Mouse (Mus musculus): ENCODE data around the gene Fstl4.

Fstl4 gene

DNA sequence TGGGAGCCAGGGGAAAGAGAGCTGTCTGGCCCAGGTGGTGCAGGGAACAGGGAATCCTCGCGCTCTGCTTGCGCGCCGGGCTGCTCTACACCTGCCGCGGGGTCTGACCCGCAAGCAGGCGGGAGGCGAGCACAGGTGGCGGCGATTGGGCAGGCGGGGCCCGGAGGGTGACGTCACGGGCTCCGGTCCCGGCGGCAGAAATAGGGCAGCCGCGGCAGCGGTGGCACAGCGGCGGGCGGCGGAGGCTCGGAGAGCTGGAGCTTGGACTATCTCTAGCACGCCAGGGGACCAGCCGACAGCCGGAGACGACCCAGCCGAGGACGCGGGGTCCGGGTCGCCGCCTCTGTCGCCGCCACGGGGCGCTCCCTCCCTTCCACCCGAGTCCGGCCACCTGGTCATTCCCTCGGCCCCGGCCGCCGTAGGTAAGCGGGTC is at the start of gene Fstl4:
TSS of gene Fstl4 (plus strand) at position 174 of the 433 bp plus-strand sequence.
- DNase-seq (ENCODE audit: low spot score) = no peak

DNA sequence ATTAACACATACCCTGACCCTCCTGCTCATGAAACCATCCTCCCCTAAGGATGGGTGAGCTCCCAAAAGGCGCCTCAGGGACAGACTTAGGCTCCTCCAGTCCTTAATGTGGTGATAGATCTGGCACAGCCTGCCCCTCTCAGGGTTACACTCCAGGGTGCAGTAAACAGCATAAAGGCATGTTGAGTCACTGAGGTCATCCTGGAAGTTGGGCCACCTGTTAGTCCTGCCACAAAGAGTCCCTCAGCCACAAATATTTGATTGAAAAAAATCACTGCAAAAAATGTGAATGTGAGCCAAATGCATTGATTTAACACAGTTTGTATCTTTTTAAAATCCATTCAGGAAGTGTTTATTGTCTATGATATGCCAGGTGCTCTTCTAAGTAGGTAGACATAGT is 45.9 kb upstream of the Fstl4 start:
- no peak for DNase-seq (ENCODE audit: low spot score)

DNA sequence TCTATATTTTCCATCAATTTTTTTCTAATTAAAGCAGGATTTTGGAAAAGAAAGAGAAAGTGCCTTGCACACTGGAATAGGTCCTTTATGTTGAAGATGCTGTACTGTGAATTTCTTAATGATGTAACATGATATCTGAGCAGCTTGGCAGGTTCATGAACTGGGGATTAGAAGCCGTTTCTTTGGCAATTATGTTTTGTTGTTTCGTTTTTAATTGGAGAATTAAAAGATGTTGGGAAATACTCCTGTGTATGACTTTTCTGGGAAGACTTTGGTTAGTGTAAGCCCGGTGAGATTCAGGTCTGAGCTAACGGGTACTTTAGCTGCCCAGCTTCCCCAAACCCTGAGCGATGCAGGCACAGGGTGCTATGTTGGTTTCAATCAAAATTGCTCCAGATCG is 43.3 kb upstream of the Fstl4 start:
- DNase-seq (ENCODE audit: low spot score) = no peak

DNA sequence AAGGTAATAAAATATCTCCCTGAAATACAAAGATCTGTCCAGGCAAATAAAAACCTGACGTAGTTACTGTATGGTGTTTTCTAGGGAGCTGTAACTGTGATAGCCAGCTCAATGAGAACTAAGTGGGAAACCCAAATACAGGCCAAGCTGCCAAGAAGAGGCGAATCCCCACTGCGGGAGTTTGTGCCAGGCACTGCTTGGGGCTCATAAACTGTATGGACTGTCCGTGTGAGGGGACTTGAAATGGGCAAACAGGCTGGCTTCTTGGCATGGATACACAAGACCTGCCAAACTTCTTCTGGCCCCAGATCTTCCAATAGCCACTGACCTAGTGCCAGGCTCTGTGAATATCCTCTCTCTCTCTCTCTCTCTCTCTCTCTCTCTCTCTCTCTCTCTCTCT is 41.7 kb upstream of the Fstl4 start:
- DNase-seq (ENCODE audit: low spot score) = no peak

DNA sequence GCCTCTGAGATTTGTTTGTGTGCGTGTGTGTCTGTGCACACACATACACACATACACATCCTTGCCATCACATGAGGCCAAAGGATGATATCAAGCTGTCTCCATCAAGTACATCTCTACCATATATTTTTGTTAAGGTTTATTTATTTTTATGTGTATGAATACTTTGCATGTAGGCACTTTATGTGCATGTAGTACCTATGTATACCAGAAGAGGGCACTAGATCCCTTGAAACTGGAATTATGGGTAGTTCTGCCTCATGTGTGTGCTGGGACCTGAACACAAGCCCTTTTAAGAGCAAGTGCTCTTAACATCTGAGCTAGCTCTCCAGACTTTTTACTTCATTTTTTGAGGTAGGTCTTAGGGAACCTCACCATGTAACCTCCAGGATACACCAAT is 38.4 kb upstream of the Fstl4 start:
- no peak for DNase-seq (ENCODE audit: low spot score)

DNA sequence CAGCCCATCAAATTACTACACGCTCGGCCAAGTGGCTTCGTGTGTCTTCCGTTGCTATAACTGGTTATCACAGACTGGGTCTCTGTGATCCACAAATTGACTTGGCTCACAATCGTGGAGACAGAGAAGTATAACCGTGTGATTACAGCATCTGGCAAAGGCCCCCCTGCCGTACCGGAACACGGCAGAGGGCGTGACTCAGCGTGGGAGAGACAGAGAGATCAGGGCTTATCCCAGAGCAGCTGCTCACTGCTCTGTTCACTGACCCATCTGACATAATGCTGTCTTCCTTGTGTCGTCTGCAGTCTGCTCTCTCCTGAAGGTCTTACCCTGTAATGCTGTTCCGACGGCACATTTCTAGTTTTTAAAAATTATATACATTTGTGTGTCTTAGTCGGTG is 36.0 kb upstream of the Fstl4 start:
- no peak for DNase-seq (ENCODE audit: low spot score)

DNA sequence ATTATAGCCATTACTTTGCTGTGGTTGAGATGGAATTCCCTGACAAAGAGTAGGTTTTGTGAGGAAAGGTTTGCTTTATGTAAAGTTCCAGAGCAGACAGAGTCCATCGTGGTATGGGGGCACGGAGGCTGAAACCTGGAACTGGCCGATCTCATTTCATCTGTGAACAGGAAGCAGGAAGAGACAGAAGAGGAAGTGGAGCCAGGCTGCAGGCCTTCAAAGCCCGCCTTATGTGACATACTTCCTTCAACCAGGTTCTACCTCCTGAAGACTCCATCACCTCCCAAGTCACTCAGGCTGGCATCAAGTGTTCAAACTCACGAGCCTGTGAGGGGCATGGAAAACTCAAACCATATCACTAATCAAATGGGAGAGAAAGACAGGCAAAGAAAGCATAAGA is 34.5 kb upstream of the Fstl4 start:
- DNase-seq (ENCODE audit: low spot score) = no peak

DNA sequence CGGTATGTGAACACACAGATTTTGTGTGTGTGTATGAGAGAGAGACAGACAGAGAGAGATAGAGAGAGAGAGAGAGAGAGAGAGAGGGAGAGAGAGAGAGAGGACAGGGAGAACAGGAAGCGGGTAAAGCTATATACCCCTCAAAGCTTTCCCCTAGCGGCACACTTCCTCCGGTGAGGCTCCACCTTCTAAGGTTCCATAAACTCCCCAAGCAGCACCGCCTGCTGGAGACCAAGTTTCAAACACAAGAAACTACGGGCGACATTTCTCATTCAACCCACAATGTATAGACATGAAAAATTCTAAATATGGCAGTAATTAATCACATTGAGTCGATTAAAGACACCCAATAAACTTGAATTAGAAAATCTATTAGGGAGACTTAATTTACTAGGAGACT is 32.5 kb upstream of the Fstl4 start:
- DNase-seq (ENCODE audit: low spot score) = no peak

DNA sequence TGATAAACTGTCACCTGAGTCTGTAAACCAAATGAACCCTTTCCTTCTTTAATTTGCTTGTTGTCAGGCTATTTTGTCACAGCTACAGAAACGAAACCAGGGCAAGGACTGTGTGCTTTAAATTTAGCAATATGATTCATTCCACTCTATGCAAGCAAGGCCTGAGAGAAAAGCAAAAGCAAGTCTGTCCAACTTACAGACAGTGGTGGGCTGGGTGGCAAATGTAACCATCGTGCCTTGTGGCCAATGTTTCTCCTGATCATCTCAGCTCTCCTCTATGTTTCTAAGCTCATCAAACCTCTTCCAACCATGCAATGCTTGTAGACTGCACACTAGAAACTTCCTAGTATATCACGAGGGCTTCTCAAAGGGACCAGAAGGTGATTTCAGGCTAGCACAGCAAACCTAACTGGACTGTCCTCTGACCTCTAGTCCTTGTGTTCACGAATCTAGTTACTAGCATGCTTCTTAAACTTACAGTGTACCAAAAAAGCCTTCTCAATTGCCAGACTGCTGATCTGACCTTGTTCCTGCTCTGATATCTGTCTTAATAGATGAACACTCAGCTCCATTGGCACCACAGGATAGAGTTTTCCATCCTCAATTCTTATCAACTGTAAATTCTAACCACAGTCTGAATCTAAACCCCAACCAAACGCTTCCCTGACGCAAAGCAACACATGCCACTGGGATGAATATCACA is 29.8 kb upstream of the Fstl4 start:
- no peak for DNase-seq (ENCODE audit: low spot score)

DNA sequence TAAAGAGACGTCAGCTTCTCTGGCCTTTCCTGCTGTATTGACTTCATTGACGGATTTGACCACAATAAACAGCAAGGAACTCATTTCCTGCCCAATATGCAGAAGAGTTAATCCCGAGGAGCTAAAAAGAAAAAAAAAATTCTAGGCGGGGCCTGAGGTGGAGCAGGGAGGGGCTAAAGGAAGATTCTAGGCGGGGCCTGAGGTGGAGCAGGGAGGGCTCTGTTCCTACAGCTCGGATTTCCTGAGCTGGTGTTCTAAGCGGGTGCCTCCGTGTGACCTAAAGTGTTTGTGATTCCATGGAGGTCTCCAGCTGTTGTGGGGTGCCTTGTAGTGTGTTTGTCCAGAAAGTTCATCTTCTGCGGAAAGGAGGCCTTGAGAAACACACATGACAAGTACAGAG is 25.2 kb upstream of the Fstl4 start:
- no peak for DNase-seq (ENCODE audit: low spot score)

DNA sequence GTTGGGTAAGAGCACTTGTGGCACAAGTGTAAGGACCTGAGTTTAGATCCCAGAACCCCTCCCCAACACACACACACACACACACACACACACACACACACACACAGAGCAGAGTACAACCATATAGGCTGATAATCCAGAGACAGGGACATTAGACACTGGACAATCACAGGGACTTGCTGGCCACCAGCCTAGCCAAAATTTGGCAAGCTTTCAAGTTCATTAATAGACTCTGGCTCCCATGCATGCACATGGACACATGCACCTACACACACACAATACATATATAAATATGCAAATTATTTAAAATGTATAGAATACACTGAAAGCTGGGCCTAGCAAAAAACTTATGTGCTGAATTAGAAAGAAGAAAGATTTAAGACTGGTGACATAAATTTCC is 24.0 kb upstream of the Fstl4 start:
- no peak for DNase-seq (ENCODE audit: low spot score)

DNA sequence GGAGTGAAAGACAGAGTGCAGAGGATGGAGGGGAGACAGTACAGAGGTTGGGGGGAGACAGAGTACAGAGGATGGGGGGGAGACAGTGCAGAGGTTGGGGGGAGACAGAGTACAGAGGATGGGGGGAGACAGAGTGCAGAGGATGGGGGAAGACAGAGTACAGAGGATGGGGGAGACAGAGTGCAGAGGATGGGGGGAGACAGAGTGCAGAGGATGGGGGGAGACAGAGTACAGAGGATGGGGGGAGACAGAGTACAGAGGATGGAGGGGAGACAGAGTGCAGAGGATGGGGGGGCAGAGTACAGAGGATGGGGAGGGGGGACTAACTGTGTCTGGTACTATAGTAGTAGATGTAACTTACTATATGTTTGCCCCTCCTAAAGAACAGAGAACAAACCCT is 20.5 kb upstream of the Fstl4 start:
- DNase-seq (ENCODE audit: low spot score) = no peak

DNA sequence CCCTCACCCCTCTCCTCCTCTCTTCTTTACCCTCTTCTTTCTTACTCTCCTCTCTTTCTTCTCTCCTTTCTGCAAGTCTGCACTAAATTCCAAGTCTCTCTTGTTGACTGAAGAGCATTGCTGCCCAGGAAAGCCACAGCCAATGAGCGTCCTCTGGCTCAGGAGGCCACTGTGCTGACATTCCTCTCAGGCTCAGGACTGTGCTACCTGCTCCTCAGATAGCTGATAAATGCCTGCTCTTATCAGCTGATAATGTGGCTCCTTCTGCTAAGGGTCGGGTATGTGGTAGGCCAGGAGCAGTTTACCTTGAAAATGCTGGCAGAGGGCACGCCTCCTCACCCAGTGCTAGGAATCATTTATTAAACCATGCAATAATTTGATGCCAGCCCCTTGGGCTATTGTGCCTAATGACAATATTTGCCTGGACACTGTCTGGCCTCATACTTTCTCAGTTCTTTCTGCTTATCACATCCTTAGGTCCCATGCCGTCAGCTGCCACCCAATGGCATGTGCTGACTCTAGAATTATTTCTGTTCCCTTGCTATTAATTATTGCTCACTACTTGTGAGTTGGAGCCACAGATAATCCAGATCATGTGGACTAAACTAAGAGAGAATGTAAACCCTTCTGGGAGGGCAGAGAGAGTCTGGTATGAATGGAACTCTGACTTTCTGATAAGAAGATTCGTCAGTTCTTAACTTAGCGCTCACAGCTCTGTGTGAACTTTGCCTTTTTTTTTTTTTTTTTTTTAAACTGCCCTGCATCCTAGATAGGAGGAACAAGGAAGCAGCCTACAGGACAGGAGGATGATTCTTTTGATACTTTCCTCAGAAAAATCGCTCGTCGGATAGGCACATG is 19.6 kb upstream of the Fstl4 start:
- no peak for DNase-seq (ENCODE audit: low spot score)

DNA sequence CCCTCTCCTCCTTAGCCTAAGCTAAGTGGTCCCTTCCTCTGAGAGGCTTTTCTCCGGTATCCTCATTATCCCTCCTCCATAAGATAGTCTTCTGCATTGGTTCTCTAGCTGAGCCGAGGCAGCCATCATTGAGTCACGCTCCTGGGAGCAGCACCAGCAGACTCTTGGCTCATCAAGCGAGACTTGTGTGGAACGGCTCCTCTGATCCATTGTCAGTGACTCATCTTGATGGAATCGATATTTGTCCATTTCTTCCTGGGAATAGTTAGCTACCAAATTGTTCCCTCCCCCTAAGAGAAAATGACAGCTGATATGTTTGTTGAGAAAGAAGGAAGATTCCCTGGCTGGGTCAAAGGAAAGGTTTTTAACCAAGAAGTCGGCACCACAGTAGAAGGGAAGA is 17.2 kb upstream of the Fstl4 start:
- DNase-seq (ENCODE audit: low spot score) = no peak

DNA sequence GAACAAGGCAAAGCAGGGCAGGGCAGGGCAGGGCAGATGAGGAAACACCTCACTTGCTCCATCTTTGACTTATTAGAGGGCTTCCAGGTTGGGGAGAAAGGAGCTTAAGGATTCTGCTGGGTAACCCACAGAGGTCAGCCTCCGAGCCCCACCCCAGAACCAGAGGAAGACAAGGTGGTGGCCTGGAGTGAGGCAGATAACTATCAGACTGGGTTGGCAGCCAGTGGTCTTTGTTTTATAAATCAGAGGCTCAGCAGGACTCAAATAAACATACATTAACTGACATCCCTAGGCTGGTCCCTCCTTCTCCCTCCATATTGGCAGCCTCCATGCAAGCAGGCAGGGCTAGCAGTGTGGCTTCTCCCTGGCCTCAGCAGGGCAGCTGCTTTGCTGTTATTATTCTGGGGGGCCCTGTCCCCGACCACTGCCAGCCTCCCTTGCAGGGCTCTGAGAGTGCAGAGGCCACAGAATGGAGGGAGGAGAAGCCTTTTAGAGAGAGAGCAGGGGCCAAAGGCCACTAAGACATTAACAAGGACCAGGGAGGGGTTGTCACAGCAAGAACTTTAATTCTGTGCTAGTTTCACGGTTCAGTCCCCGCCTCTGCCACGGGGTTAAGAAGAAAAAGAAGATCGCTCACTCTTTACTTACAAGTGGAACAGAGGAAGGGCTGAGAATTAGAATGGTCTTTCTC is 16.5 kb upstream of the Fstl4 start:
- DNase-seq (ENCODE audit: low spot score) = no peak

DNA sequence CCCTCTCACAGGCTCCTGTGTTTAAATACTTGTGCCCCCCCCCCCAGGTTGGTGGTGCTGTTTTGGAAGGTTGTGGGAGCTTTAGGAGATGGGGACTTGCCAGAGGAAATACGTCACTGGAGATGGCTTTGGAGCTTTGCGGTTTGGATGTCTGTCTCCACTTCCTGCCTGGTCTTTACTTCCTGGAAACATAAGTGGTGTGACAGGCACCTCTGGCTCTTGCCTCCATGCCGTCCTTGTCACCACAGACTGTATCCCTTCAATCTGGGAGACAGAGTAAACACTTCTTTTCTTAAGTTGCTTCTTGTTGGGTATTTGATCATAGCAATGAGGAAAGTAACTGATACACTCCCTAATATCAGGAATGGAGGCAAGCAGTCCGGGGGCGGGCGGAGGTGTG is 14.4 kb upstream of the Fstl4 start:
- DNase-seq (ENCODE audit: low spot score) = no peak

DNA sequence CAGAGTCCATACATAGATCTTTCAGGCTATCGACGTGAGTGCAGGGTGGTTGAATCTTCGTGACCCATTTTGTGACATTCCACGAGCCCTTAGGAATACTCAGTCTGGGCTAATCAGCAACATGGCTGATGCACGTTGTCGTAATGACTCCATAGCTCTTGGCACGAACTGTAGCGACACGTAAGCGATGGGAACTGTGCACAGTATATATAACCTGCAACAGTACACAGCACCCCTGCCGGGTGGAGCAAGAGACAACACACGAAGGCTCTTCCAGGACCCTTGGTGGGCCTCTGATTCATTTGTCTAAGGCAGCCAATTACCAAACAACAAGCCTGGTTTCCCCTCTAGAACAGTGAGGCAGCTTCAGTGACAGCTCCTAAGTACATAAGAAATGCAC is 11.9 kb upstream of the Fstl4 start:
- DNase-seq (ENCODE audit: low spot score) = no peak

DNA sequence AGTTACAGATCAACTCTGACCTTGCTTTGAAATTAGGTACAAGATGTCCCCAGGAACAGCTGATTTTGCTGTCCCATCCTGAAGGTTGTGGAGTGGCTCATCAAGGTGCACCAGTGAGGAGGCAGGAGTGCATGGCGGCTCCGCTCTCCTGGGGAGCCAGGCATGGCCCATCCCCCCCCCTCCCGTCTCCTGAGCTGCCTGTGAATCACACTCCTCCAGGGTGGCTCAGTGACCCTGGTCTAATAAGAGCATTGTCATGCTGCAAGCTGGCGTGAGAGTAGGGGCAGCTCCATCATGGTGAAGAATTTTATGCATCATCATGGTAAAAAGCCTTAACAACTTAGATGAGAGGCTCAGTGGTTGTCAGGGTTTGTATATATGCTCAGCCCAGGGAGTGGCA is 11.2 kb upstream of the Fstl4 start:
- no peak for DNase-seq (ENCODE audit: low spot score)

DNA sequence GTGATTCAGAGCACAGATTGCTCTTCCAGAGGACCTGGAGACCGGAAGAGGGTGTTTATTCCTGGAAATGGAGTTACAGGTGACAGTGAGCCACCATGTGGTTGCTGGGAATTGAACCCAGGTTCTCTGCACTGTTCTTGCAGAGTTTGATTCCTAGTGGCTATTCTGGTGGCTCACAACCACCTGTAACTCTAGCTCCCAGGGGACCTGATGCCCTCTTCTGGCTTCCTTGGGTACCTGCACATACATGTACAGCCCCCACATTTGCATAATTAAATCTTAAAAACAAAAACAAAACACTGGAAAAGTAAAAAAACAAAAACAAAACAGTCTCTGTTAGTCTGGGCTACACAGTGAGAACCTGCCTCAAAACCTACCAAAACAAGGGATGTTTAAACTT is 2.6 kb upstream of the Fstl4 start:
- DNase-seq (ENCODE audit: low spot score) = no peak

DNA sequence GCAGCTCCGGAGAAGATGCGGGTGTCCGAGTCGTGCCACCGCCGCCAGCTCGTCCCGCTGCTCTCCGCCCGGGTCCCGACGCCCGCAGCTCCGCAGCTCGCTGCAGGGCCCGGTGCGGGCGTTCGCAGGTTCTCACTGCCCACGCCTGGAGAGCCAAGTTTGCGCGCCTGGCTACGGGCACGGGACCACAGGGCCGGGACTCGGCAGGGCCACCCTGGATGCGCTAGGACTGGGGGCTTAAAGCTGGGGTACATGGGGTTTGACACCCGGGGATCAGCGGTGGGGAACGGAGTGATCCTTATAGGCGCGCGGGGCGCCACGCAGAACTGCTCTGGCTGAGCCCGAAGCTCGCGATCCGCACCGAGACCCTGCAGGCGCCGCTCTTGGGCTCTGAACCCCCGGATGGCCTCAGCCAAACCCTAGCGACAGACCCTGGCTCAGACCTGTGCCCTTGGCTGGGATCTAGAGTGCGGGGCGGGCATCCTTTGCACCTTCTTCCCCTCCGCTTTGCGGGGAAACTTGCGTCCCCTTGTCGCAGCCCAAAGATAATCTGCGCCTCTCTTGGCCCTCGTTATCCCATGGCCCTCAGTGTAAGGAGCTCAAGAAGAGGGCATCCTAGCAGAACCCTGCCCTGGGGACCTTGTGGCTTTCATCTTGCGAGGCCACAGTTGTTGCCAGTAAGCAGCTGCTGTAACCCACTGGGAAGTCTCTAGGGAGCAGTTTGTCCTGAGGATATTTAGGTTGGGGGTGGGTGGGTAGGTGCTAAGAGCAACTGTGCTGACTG is 652 bp downstream of the Fstl4 start:
- no peak for DNase-seq (ENCODE audit: low spot score)

DNA sequence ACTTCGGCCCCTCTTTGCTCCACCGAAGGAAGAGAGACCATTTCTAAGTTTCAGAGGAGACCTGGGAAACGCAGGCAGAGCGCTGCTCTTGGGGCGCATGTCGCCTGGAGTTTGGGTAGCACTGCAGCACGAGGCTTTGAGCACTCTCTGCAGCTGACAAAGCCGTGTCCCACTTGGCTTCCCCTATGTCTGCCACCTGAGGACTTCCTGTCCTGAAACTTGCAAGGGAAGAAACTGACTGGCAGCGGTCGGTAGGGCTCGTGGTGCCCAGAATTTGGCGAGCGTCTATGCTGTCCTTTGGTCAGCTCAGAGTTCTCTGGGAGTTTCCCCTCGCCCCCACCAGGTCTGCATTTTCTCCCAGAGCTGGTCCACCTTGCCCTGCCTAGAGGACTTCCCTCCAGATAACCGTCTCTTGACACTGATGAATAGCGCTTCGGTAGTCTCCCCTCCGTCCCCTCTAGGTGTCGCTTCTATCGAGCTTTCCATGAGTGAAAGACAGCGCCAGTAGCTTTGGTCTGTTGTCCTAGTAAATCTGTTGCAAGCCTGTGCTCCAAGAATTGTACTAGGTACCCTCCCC is 1.3 kb downstream of the Fstl4 start:
- DNase-seq (ENCODE audit: low spot score) = no peak

DNA sequence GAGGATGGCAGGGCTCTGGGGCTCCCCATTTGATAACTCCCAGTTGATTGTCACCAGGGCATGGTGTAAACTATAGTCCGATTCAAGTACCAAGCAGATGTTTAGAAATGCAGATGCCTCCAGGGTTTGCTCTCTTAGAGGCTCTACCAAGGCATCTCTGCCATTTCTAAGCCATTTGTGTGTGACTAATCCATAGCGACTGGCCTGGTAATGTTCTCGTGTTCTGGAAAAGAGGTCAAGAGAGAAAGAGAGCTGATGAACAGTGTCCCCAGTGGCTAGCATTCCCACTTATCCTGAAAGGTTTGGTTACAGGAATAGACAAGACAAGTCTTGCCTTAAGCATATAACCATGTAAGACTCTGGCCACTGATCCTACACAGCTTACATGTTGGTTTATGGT is 3.5 kb downstream of the Fstl4 start:
- no peak for DNase-seq (ENCODE audit: low spot score)

Data from spleen, adult 12 weeks (tissue).